Mouse (Mus musculus) thymus, adult 2 months (tissue): ENCODE data around the gene Zfp668. TPM values are rescaled to one million over a fixed set of nuclear protein-coding genes. Genes with fewer than 3 reads are reported as not detected.

Source experiments
- DNase-seq: peaks from one replicate; pipeline ENCODE4 v3.0.0; 2021
- H3K27ac ChIP-seq: fragments of 200-500 bp; 2 replicates; pipeline ENCODE4 v1.5.1; 2012; ENCODE audit warnings: low read length, control low read depth; ENCODE audit not compliant: control insufficient read depth, insufficient read depth
- H3K27me3 ChIP-seq: fragments of 200-500 bp; 2 replicates; pipeline ENCODE4 v1.6.1; 2012; ENCODE audit warnings: mild to moderate bottlenecking, low read length, moderate library complexity, mixed read lengths; ENCODE audit not compliant: control insufficient read depth, insufficient read depth
- H3K36me3 ChIP-seq: fragments of 200-500 bp; 2 replicates; pipeline ENCODE4 v1.6.1; 2012; ENCODE audit warnings: mild to moderate bottlenecking, low read length, moderate library complexity; ENCODE audit not compliant: control insufficient read depth, insufficient read depth
- H3K4me1 ChIP-seq: fragments of 200-500 bp; replicated peaks from 2 replicates; pipeline ENCODE4 v1.6.1; 2012; ENCODE audit warnings: low read length; ENCODE audit not compliant: control insufficient read depth, insufficient read depth
- H3K4me3 ChIP-seq: fragments of 200-500 bp; 2 replicates; pipeline ENCODE4 v1.5.1; 2012; ENCODE audit warnings: mild to moderate bottlenecking, low read length, control low read depth, moderate library complexity; ENCODE audit not compliant: control insufficient read depth, insufficient read depth
- CTCF ChIP-seq: fragments of 200-500 bp; IDR thresholded peaks from 2 replicates; pipeline ENCODE4 v1.5.1; 2012; ENCODE audit warnings: mild to moderate bottlenecking, control low read depth, low read length, moderate library complexity, borderline replicate concordance; ENCODE audit not compliant: control insufficient read depth, poor library complexity, insufficient read depth; ENCODE audit errors: extremely low read depth
- POLR2A ChIP-seq: fragments of 200-500 bp; IDR thresholded peaks from 2 replicates; pipeline ENCODE4 v1.6.1; 2012; ENCODE audit warnings: mild to moderate bottlenecking, low read length, control low read depth, moderate library complexity; ENCODE audit not compliant: control insufficient read depth, poor library complexity, insufficient read depth; ENCODE audit errors: extremely low read depth
- WGBS: fragments of 180-500 bp; shearing (Covaris S2); methylation state at CpG from one replicate; pipeline ENCODE4 v1.1.7; 2018; 5-methylcytosine and 5-hydroxymethylcytosine counted together
- polyA plus RNA-seq: library from polyadenylated mRNA; depleted of rRNA; stranded (reverse); fragments of >200 nt; gene quantifications from 2 replicates; pipeline ENCODE4 v1.2.3, GENCODE M21; 2012

The Zfp668 gene
- polyA plus RNA-seq, 1 experiment: 23.9 TPM

DNA sequence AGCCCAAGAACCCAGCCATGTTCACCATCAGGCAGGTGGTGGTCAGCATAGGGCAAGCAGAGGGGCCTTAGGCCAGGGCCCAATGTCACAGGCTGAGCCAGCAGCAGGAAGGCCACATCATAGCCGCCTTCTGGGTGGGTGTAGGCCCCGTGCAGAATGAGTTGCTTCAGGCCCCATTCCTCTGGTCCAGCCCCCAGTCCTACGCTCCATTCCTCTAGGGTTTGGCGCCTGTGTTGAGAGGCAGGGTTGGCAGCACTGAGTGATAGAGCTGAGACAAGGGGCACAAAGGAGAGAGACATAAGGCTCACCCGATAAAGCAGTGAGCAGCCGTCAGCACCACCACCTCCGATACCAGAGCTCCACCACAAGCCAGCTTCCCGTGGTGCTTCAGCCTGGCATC, 10.6 kb upstream of the Zfp668 start:
- H3K36me3 ChIP-seq: peaks cover 57% of the 10 kb centered on the region
- H3K4me1 ChIP-seq: peaks cover 21% of the 10 kb centered on the region

DNA sequence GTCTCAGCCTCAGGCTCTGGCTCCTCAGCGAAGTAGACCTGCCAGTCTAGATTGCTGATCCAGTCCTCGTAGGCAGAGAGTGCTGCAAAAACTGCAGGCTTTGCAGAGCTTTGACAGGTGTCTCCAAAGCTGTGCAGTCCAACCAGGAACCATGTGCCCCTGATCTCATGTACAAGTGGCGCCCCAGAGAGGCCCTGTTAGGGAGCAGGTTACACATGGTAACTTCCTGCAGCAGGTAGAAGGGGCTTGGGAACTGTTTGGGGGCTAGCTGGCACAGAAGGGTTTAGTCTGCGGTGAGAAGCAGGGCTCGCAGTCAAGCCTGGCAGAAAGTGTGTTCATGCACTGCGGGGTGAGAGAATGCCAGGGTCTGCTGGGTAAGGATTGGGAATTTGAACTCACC, 9.9 kb upstream of the Zfp668 start:
- no peak overlapping the region for H3K27ac ChIP-seq
- no peaks in the 10 kb centered on the region for H3K27me3 ChIP-seq
- peaks cover 63% of the 10 kb centered on the region for H3K36me3 ChIP-seq
- peaks cover 21% of the 10 kb centered on the region for H3K4me1 ChIP-seq
- no peak for DNase-seq
- WGBS: 89% methylated on average over 6 of the region's 6 CpGs
- TF ChIP-seq CTCF (no peak), POLR2A (no peak)
- H3K4me3 ChIP-seq: no peak overlapping the region

More for the DNA sequence above, 10.6 kb upstream of the Zfp668 start:
- DNase-seq: no peak
- WGBS: 92% methylated on average over 8 of the region's 8 CpGs
- Histone ChIP-seq H3K27me3 (no peaks in the 10 kb centered on the region), H3K27ac (no peak overlapping the region), H3K4me3 (no peak overlapping the region)
- TF ChIP-seq CTCF: no peak
- TF ChIP-seq POLR2A: no peak

DNA sequence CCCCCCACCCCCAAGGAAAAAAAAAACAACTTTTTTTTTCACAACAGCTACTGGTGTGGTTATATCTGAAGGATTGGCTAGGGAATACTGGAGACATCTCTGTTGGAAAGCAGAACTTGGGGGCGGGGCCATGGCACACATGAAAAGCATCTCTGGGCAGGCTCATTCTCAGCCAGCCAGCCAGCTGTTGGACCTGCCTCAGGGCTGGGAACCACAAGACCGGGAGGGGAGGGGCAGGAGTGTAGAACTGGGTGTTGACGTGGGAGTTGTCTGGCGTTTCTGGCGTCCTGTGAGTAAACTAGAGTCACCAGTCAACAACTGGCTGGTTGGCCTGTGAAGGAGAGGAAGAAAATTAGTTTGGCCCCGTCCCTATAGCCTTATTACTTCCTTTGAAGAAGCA, 9.3 kb upstream of the Zfp668 start:
- H3K36me3 ChIP-seq: peaks cover 69% of the 10 kb centered on the region
- peaks cover 21% of the 10 kb centered on the region for H3K4me1 ChIP-seq
- WGBS: 37% methylated on average over 6 of the region's 6 CpGs
- H3K4me3 ChIP-seq: no peak overlapping the region
- no peak for DNase-seq
- H3K27me3 ChIP-seq: no peaks in the 10 kb centered on the region
- no peak for TF ChIP-seq POLR2A
- no peak for TF ChIP-seq CTCF
- H3K27ac ChIP-seq: no peak overlapping the region

DNA sequence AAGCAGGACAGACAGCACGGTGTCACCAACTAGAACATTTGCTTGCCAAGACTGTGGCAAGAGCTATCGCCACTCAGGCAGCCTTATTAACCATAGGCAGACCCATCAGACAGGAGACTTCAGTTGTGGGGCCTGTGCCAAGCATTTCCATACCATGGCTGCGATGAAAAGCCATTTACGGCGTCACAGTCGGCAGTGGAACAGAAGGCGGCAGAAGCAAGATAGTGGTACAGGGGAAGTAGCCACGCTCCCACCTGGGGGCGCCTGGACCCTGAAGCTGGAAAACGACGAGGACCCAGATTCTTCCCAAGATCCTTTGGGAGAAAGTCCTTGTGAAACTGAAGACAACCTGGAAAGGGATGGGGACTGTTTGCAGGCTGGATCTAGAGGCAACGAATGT, 3.8 kb upstream of the Zfp668 start:
- DNase-seq: no peak
- WGBS: 96% methylated on average over 12 of the region's 12 CpGs
- no peak overlapping the region for H3K4me3 ChIP-seq
- no peaks in the 10 kb centered on the region for H3K27me3 ChIP-seq
- no peak overlapping the region for H3K27ac ChIP-seq
- no peak for TF ChIP-seq CTCF
- TF ChIP-seq POLR2A: no peak
- H3K36me3 ChIP-seq: peaks cover 58% of the 10 kb centered on the region
- H3K4me1 ChIP-seq: peaks cover 14% of the 10 kb centered on the region

DNA sequence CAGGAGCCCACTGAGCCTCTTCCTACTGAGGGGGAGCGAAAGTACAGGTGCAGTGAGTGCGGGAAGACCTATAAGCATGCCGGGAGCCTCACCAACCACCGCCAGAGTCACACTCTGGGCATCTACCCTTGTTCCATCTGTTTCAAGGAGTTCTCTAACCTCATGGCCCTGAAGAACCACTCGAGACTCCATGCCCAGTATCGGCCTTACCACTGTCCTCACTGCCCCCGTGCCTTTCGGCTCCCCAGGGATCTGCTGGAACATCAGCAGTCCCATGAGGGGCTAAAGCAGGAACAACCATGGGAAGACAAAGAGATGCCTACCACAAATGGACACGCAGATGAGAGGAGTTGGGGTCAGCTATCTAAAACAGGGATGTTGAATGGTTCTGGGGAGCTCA, 2.7 kb upstream of the Zfp668 start:
- DNase-seq: no peak
- peaks cover 14% of the 10 kb centered on the region for H3K4me1 ChIP-seq
- H3K27ac ChIP-seq: no peak overlapping the region
- 99% methylated on average over 9 of the region's 9 CpGs for WGBS
- TF ChIP-seq POLR2A (no peak), CTCF (no peak)
- no peak overlapping the region for H3K4me3 ChIP-seq
- peaks cover 49% of the 10 kb centered on the region for H3K36me3 ChIP-seq
- H3K27me3 ChIP-seq: no peaks in the 10 kb centered on the region

DNA sequence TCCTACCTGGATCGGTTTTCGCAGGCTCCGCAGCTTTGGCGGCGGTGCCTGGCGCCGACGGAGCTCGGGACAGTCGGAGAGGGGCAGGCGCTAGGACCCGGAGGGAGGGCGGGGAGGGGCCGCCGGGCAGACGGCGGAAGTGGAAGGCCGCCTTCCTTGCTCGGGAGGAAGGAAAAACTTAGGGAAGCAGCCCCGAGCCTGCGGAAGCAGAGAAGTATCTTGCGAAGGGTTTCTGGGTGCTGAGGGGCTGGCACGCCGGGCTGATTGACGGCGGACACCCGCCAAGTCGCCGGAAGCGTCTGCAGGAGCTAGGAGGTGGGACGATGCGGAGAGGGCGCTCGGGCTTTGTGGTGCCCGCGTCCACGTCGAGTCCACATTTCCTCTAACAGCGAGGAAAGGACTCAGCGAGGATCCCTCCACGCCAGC, 574 bp downstream of the Zfp668 start, which contains the start of gene Zfp646:
Gene Zfp646 (plus strand): TSS at position 181 of the 426 bp plus-strand sequence.
- WGBS: under 1% methylated on average over 41 of the region's 41 CpGs
- Histone ChIP-seq H3K4me1 (peaks cover 6% of the 10 kb centered on the region), H3K27ac (peak within 1 kb of the TSS; percentile 82), H3K4me3 (peak within 1 kb of the TSS; percentile 89), H3K36me3 (peaks cover 22% of the 10 kb centered on the region), H3K27me3 (no peaks in the 10 kb centered on the region)
- peak; percentile 71 for DNase-seq
- peak; percentile 55; the same call in 1 of the 2 replicates for TF ChIP-seq POLR2A
- 0 out of 2 replicates have a peak, but pooled peaks have one; percentile 6 for TF ChIP-seq CTCF

DNA sequence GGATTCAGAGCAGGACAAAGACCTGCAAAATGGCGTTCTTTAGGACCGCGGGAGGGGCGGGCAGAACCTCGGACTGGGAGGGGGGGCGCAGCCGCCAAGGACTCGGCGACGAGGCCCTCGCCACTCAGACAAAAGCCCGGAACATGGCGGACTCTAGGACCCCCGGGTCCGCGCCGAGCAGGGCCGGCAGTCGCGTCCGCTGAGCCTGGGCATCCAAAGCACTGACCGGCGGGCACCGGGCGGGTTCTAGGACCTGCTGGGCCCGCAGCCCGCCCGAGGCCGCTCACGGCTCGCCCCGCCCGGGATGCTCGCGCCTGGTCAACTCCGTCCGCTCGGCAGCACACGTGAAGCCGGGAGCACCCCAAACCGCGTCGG, 1.0 kb downstream of the Zfp668 start:
- WGBS: 0% methylated on average over 43 of the region's 43 CpGs
- TF ChIP-seq CTCF (0 out of 2 replicates have a peak, but pooled peaks have one; percentile 18), POLR2A (no peak)
- Histone ChIP-seq H3K4me1 (peaks cover 6% of the 10 kb centered on the region), H3K4me3 (peak overlapping the region; percentile 89), H3K27ac (peak overlapping the region; percentile 82), H3K36me3 (peaks cover 18% of the 10 kb centered on the region), H3K27me3 (no peaks in the 10 kb centered on the region)
- DNase-seq: peak; percentile 92
